Mouse (Mus musculus) left cerebral cortex, postnatal 4 days (tissue): Measurements from ENCODE around the gene Pde3a. TPM values are rescaled to one million over a fixed set of nuclear protein-coding genes. Genes with fewer than 3 reads are reported as not detected.

ENCODE experiments used
- DNase-seq: peaks from one replicate; pipeline ENCODE4 v3.0.0-alpha.2; 2022
- intact Hi-C: fragments of 180-260 bp; cut with DNase I; formaldehyde crosslinking; loops from one replicate; pipeline ENCODE4 v1.15.1; 2025
- total RNA-seq, 2 experiments: library from RNA; stranded (reverse); gene quantifications; 2 replicates each; pipeline ENCODE4 v1.2.3; 2021

The Pde3a gene
- total RNA-seq, 2 experiments from 2014 or later = 2.3 to 3.2 TPM

GRCm38 (mm10) chr6:141470251-141470650 lies 221.2 kb downstream of the Pde3a start:
- intact Hi-C loops = no loop called here
- no peak for DNase-seq

GRCm38 (mm10) chr6:141474223-141474622 lies 225.2 kb downstream of the Pde3a start:
- DNase-seq = no peak
- intact Hi-C loops = no loop called here

GRCm38 (mm10) chr6:141474696-141475095 lies 225.6 kb downstream of the Pde3a start:
- DNase-seq = no peak

DNA sequence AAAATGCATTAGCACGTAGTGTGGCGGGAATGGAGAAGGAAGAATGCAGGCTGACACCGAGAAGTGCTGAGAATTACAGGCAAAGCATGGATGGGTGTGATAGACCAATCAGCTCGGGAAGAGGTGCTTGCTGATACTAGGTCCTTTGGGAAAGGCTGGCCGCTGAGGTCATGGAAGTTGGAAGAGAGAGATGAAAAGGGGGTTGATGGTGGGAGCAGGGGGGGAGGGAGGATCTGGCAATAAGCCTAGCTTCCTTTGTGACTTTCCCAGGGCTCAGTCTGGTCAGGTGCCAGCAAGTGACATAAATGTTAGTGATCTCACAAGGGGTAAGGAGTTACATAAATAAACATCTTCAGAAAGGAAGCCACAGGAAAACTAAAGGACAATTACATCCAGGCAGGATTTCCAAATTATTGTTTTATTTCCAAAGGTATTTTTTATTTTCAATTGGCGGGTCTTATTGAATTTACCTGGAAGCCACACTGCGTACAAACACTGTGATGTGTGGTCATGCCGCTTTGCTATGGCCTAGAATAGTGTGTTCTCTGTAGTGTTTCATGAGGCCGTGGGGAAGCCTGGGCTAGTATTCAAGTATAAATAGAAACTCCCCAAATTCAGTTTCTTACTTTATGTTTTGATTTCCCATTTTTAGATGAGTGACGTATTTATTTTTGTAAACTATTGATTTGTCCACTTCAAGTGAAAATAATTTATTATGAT lies 236.4 kb downstream of the Pde3a start:
- DNase-seq = peak; percentile 34
- intact Hi-C loops = loop anchor here (10.0 kb wide), 1 partner anchor 559 kb away; no protein-coding TSS in a partner anchor

More at GRCm38 (mm10) chr6:141474696-141475095, 225.6 kb downstream of the Pde3a start:
- intact Hi-C loops = no loop called here

GRCm38 (mm10) chr6:141487266-141487665 lies 238.2 kb downstream of the Pde3a start:
- intact Hi-C loops = loop anchor here (10.0 kb wide), 1 partner anchor 558 kb away; no protein-coding TSS in a partner anchor
- no peak for DNase-seq

DNA sequence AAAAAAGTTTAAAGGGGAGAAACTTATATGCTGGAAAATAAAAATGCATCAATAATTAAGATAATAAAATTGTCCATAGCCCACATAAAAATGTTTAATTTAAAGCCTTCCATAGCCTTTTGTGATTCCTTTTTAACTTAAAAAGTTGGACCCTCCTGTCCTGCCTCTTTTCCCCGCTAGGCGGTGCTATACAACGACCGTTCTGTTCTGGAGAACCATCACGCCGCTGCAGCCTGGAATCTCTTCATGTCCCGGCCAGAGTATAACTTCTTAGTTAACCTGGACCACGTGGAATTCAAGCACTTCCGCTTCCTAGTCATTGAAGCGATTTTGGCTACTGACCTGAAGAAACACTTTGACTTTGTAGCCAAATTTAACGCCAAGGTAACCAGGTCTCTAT lies 239.6 kb downstream of the Pde3a start:
- intact Hi-C loops = loop anchor here (10.0 kb wide), 1 partner anchor 556 kb away; no protein-coding TSS in a partner anchor

GRCm38 (mm10) chr6:141494909-141495308 lies 245.8 kb downstream of the Pde3a start:
- no peak for DNase-seq
- intact Hi-C loops = loop anchor here (10.0 kb wide), 1 partner anchor 80 kb away; no protein-coding TSS in a partner anchor

More for the DNA sequence above, 239.6 kb downstream of the Pde3a start:
- DNase-seq = peak; percentile 67

- intact Hi-C loops = loop anchor here (10.0 kb wide), 1 partner anchor 79 kb away; no protein-coding TSS in a partner anchor
- no peak for DNase-seq
Observed at GRCm38 (mm10) chr6:141495634-141496418, 246.8 kb downstream of the Pde3a start.

GRCm38 (mm10) chr6:141499511-141499910 lies 250.4 kb downstream of the Pde3a start:
- intact Hi-C loops = loop anchor here (10.0 kb wide), 1 partner anchor 75 kb away; no protein-coding TSS in a partner anchor
- no peak for DNase-seq

DNA sequence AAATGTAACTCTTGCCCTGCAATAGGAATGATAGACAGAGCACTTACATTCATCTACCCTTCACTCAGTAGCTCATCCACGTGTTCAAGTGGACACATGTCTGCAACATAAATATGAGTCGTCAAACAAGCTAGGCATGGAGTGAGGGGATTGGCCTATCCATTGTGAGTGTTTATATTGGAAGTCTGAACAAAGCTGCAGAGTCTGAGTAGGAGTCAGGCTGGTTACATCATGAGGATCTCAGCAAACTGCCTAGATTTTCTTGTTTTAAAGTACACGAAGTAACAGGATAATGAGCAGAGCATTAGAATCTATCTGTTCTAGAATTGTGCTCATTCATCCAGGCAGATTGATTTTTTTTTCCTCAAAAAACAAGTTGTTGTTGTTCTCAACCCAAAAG lies 252.1 kb downstream of the Pde3a start:
- intact Hi-C loops = no loop called here
- DNase-seq = no peak

GRCm38 (mm10) chr6:141522541-141522940 lies 273.5 kb downstream of the Pde3a start:
- intact Hi-C loops = no loop called here
- DNase-seq = no peak

GRCm38 (mm10) chr6:141523747-141524640 lies 274.9 kb downstream of the Pde3a start, which contains the start of gene Slco1c1:
TSS of gene Slco1c1 (plus strand) at chr6:141524368.
- intact Hi-C loops = no loop called here
- peak; percentile 5 for DNase-seq

- no peak for DNase-seq
- intact Hi-C loops = no loop called here
Observed at GRCm38 (mm10) chr6:141525787-141526186, 276.7 kb downstream of the Pde3a start.

GRCm38 (mm10) chr6:141530865-141531264 lies 281.8 kb downstream of the Pde3a start:
- DNase-seq = no peak
- intact Hi-C loops = no loop called here

GRCm38 (mm10) chr6:141537298-141537697 lies 288.2 kb downstream of the Pde3a start:
- intact Hi-C loops = no loop called here
- no peak for DNase-seq

DNA sequence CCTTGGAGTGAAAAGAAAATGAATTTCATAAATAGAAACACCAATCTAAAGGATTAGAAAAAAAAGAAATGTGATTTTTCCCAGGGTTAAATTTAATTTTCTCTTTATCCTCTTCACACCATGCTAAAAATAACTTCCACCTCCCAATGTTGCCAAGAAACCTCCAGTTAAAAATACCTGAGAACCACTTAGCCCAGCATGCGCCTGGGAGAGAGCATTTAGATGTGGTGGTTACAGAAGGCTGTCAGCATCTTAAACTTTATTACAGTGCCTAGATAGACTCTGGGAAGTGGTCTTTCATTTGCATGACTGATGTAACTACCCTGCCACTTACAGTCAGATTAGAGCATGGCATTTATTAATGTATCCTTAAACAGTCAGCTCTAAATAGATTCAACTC lies 292.1 kb downstream of the Pde3a start:
- intact Hi-C loops = no loop called here
- no peak for DNase-seq

GRCm38 (mm10) chr6:141543344-141543743 lies 294.3 kb downstream of the Pde3a start:
- intact Hi-C loops = no loop called here
- DNase-seq = no peak
